Mouse (Mus musculus): ENCODE measurements at regions not wholly inside any gene's neighbourhood (a gene's known extent, or its start where the extent isn't known, plus 50 kb on each side); places are given as distances from the start of the nearest gene placed in this dataset.

GRCm38 (mm10) chr3:148564716-148565115 lies 425.6 kb downstream of the Adgrl2 start:
- ATAC-seq (replicated peaks; ENCODE audit: poor library complexity, severe bottlenecking) = no peak

- no peak for ATAC-seq (replicated peaks; ENCODE audit: poor library complexity, severe bottlenecking)
Observed at GRCm38 (mm10) chr3:148561211-148561610, 429.1 kb downstream of the Adgrl2 start.

GRCm38 (mm10) chr3:148559752-148560460 lies 430.4 kb downstream of the Adgrl2 start:
- ATAC-seq (replicated peaks; ENCODE audit: poor library complexity, severe bottlenecking) = no peak

- ATAC-seq (replicated peaks; ENCODE audit: poor library complexity, severe bottlenecking) = no peak
Observed at GRCm38 (mm10) chr3:148558592-148559157, 431.7 kb downstream of the Adgrl2 start.

- peak; percentile 65 for ATAC-seq (replicated peaks; ENCODE audit: poor library complexity, severe bottlenecking)
Observed at GRCm38 (mm10) chr3:148555324-148555723, 435.0 kb downstream of the Adgrl2 start.

GRCm38 (mm10) chr3:148550716-148551115 lies 439.6 kb downstream of the Adgrl2 start:
- ATAC-seq (replicated peaks; ENCODE audit: poor library complexity, severe bottlenecking) = no peak

- no peak for ATAC-seq (replicated peaks; ENCODE audit: poor library complexity, severe bottlenecking)
Observed at GRCm38 (mm10) chr3:148544929-148545328, 445.4 kb downstream of the Adgrl2 start.

GRCm38 (mm10) chr3:148542217-148542616 lies 448.1 kb downstream of the Adgrl2 start:
- ATAC-seq (replicated peaks; ENCODE audit: poor library complexity, severe bottlenecking) = no peak

GRCm38 (mm10) chr3:148537669-148538271 lies 452.6 kb downstream of the Adgrl2 start:
- ATAC-seq (replicated peaks; ENCODE audit: poor library complexity, severe bottlenecking) = no peak

GRCm38 (mm10) chr3:148529893-148530292 lies 460.5 kb downstream of the Adgrl2 start:
- no peak for ATAC-seq (replicated peaks; ENCODE audit: poor library complexity, severe bottlenecking)

GRCm38 (mm10) chr3:148510381-148510780 lies 480.0 kb downstream of the Adgrl2 start:
- ATAC-seq (replicated peaks; ENCODE audit: poor library complexity, severe bottlenecking) = peak; percentile 95

- ATAC-seq (replicated peaks; ENCODE audit: poor library complexity, severe bottlenecking) = peak; percentile 96
Observed at GRCm38 (mm10) chr3:148504928-148505327, 485.4 kb downstream of the Adgrl2 start.

GRCm38 (mm10) chr3:148503432-148503831 lies 486.9 kb downstream of the Adgrl2 start:
- ATAC-seq (replicated peaks; ENCODE audit: poor library complexity, severe bottlenecking) = no peak

GRCm38 (mm10) chr3:148501801-148502200 lies 488.6 kb downstream of the Adgrl2 start:
- no peak for ATAC-seq (replicated peaks; ENCODE audit: poor library complexity, severe bottlenecking)

GRCm38 (mm10) chr3:148496672-148497071 lies 493.7 kb downstream of the Adgrl2 start:
- ATAC-seq (replicated peaks; ENCODE audit: poor library complexity, severe bottlenecking) = peak; percentile 20; the same call in 1 of the 2 replicates

- ATAC-seq (replicated peaks; ENCODE audit: poor library complexity, severe bottlenecking) = no peak; the same call in 1 of the 2 replicates
Observed at GRCm38 (mm10) chr3:148491287-148491686, 499.1 kb downstream of the Adgrl2 start.

GRCm38 (mm10) chr3:148489201-148489600 lies 501.2 kb downstream of the Adgrl2 start:
- no peak for ATAC-seq (replicated peaks; ENCODE audit: poor library complexity, severe bottlenecking)

GRCm38 (mm10) chr3:148487949-148488348 lies 502.4 kb downstream of the Adgrl2 start:
- ATAC-seq (replicated peaks; ENCODE audit: poor library complexity, severe bottlenecking) = peak; percentile 48; the same call in 1 of the 2 replicates

- ATAC-seq (replicated peaks; ENCODE audit: poor library complexity, severe bottlenecking) = no peak
Observed at GRCm38 (mm10) chr3:148475862-148476261, 514.5 kb downstream of the Adgrl2 start.

GRCm38 (mm10) chr3:148472943-148473444 lies 517.4 kb downstream of the Adgrl2 start:
- no peak for ATAC-seq (replicated peaks; ENCODE audit: poor library complexity, severe bottlenecking)

GRCm38 (mm10) chr3:148465456-148465855 lies 524.9 kb downstream of the Adgrl2 start:
- ATAC-seq (replicated peaks; ENCODE audit: poor library complexity, severe bottlenecking) = no peak
